Mouse (Mus musculus) ES-E14 (cell line): ENCODE measurements around the gene Snrpa. TPM values are rescaled to one million over a fixed set of nuclear protein-coding genes. Genes with fewer than 3 reads are reported as not detected.
A peak's percentile ranks its signal among the peaks of the same experiment; 100 is the strongest.

Experiments used
- DNase-seq: peaks from one replicate; pipeline ENCODE4 v3.0.0-alpha.2; 2013; ENCODE audit warnings: low read depth, low spot score
- H3K27ac ChIP-seq: 2 replicates; pipeline ENCODE4 v1.5.1; 2012; ENCODE audit warnings: low read depth, mild to moderate bottlenecking, low read length, moderate library complexity, mixed read lengths; ENCODE audit not compliant: poor library complexity, insufficient read depth, severe bottlenecking
- H3K36me3 ChIP-seq: 2 replicates; pipeline ENCODE4 v1.6.1; 2012; ENCODE audit warnings: mild to moderate bottlenecking, low read length, moderate library complexity, mixed read lengths; ENCODE audit not compliant: control insufficient read depth, poor library complexity, insufficient read depth, severe bottlenecking
- H3K4me1 ChIP-seq, 2 experiments: fragments of 150-350 bp in 1 of 2; sonication (generic) in 1 of 2; 2 replicates each; pipeline ENCODE4 v1.6.1; 2012; ENCODE audit warnings: low read length in 2 of 2, mild to moderate bottlenecking in 1 of 2, mixed read lengths in 1 of 2; ENCODE audit not compliant: control insufficient read depth in 2 of 2, insufficient read depth in 2 of 2, poor library complexity in 1 of 2
- H3K4me3 ChIP-seq, 2 experiments: fragments of 150-350 bp in 1 of 2; sonication (generic) in 1 of 2; 2 replicates each; pipeline ENCODE4 v1.5.1; 2012; ENCODE audit warnings: low read length in 2 of 2, low read depth in 1 of 2, mild to moderate bottlenecking in 1 of 2, mixed read lengths in 1 of 2; ENCODE audit not compliant: insufficient read depth in 1 of 2, poor library complexity in 1 of 2, severe bottlenecking in 1 of 2
- H3K9ac ChIP-seq: 2 replicates; pipeline ENCODE4 v1.6.1; 2012; ENCODE audit warnings: low read depth, mild to moderate bottlenecking, low read length, mixed read lengths; ENCODE audit not compliant: poor library complexity, insufficient read depth, severe bottlenecking
- H3K9me3 ChIP-seq: fragments of 150-350 bp; sonication (generic); 2 replicates; pipeline ENCODE4 v1.6.1; 2012; ENCODE audit warnings: low read depth, mild to moderate bottlenecking, low read length; ENCODE audit not compliant: control insufficient read depth, insufficient read depth
- CHD2 ChIP-seq: IDR thresholded peaks from 2 replicates; pipeline ENCODE4 v1.6.1; 2014; ENCODE audit warnings: mild to moderate bottlenecking, low read depth, low read length, inconsistent platforms
- HCFC1 ChIP-seq: IDR thresholded peaks from 2 replicates; pipeline ENCODE4 v1.6.1; 2012; ENCODE audit warnings: low read length, inconsistent platforms, borderline replicate concordance; ENCODE audit not compliant: insufficient read depth
- MAFK ChIP-seq: IDR thresholded peaks from 2 replicates; pipeline ENCODE4 v1.6.1; 2014; ENCODE audit warnings: mild to moderate bottlenecking, low read depth, low read length, inconsistent platforms; ENCODE audit not compliant: insufficient read depth
- ZC3H11A ChIP-seq: IDR thresholded peaks from 2 replicates; pipeline ENCODE4 v1.6.1; 2012; ENCODE audit warnings: low read depth, mild to moderate bottlenecking, inconsistent platforms, low read length, borderline replicate concordance
- ZNF384 ChIP-seq: IDR thresholded peaks from 2 replicates; pipeline ENCODE4 v1.6.1; 2012; ENCODE audit warnings: low read depth, low read length, inconsistent platforms
- in situ Hi-C, 2 experiments: fragments of 600-800 bp; cut with MboI; formaldehyde crosslinking; loops; one replicate each; pipeline ENCODE4 v1.15.1; 2025; ENCODE audit warnings: low sequenced_read_pairs in 2 of 2, inconsistent platforms in 1 of 2; ENCODE audit not compliant: unreplicated experiment in 2 of 2
- total RNA-seq: library from RNA; depleted of rRNA; stranded (reverse); fragments of 300-350 nt; gene quantifications from 2 replicates; pipeline ENCODE4 v1.2.3, GENCODE M21; 2012

Snrpa gene
- total RNA-seq, 1 experiment: 129 TPM

GRCm38 (mm10) chr7:27167475-27168094 lies 28.5 kb downstream of the Snrpa start:
- TF ChIP-seq ZC3H11A: no peak
- no peak for TF ChIP-seq MAFK
- TF ChIP-seq CHD2: no peak
- TF ChIP-seq ZNF384: no peak
- no peak for TF ChIP-seq HCFC1
- no peak for DNase-seq
- Histone ChIP-seq H3K9ac (no peak overlapping the region), H3K9me3 (no peaks in the 10 kb centered on the region), H3K36me3 (peaks cover 7% of the 10 kb centered on the region), H3K4me3 (peak overlapping the region; percentile 72 to 87; a peak in 3 of 4 replicates), H3K27ac (peak overlapping the region; percentile 7; the same call in 1 of the 2 replicates), H3K4me1 (peaks cover 3 to 13% of the 10 kb centered on the region in 2 experiments; a peak in 3 of 4 replicates)
- in situ Hi-C loops: no loop called here

GRCm38 (mm10) chr7:27166614-27167474 lies 29.2 kb downstream of the Snrpa start, which contains the start of gene Egln2:
Gene Egln2, minus strand, starts transcription at chr7:27166802.
- DNase-seq: peak; percentile 86
- in situ Hi-C loops: no loop called here
- Histone ChIP-seq H3K36me3 (peaks cover 5% of the 10 kb centered on the region), H3K9ac (peak within 1 kb of the TSS; percentile 95), H3K4me1 (peaks cover 3 to 13% of the 10 kb centered on the region in 2 experiments; a peak in 3 of 4 replicates), H3K27ac (peak within 1 kb of the TSS; percentile 95), H3K4me3 (peak within 1 kb of the TSS; percentile 72 to 87), H3K9me3 (no peaks in the 10 kb centered on the region)
- 0 out of 2 replicates have a peak, but pooled peaks have one; percentile 33 for TF ChIP-seq MAFK
- TF ChIP-seq ZNF384: 0 out of 2 replicates have a peak, but pooled peaks have one; percentile 50
- TF ChIP-seq ZC3H11A: no peak

GRCm38 (mm10) chr7:27166229-27166613 lies 29.9 kb downstream of the Snrpa start:
- Histone ChIP-seq H3K27ac (peak overlapping the region; percentile 95), H3K9ac (peak overlapping the region; percentile 95), H3K4me1 (peaks cover 3 to 13% of the 10 kb centered on the region in 2 experiments; a peak in 3 of 4 replicates), H3K36me3 (peaks cover 5% of the 10 kb centered on the region), H3K4me3 (peak overlapping the region; percentile 72 to 87), H3K9me3 (no peaks in the 10 kb centered on the region)
- in situ Hi-C loops: no loop called here
- TF ChIP-seq ZC3H11A (no peak), HCFC1 (peak; percentile 70; the same call in 1 of the 2 replicates), ZNF384 (no peak)
- peak; percentile 60 for DNase-seq

GRCm38 (mm10) chr7:27165696-27166095 lies 30.4 kb downstream of the Snrpa start:
- peaks cover 3 to 13% of the 10 kb centered on the region in 2 experiments; a peak in 3 of 4 replicates for H3K4me1 ChIP-seq
- H3K36me3 ChIP-seq: peaks cover 2% of the 10 kb centered on the region; the same call in 1 of the 2 replicates
- no peak for DNase-seq
- TF ChIP-seq ZC3H11A (no peak), MAFK (no peak), HCFC1 (no peak), ZNF384 (no peak), CHD2 (no peak)
- peak overlapping the region; percentile 72 to 87 for H3K4me3 ChIP-seq
- peak overlapping the region; percentile 95 for H3K9ac ChIP-seq
- no peaks in the 10 kb centered on the region for H3K9me3 ChIP-seq
- peak overlapping the region; percentile 95 for H3K27ac ChIP-seq
- in situ Hi-C loops: no loop called here
